Mouse (Mus musculus): Measurements from ENCODE around the gene Taf11. TPM values are rescaled to one million over a fixed set of nuclear protein-coding genes. Genes with fewer than 3 reads are reported as not detected.

The Taf11 gene
- total RNA-seq (2014; rRNA removed) (22.9 and 23.9 TPM in 2 replicates), polyA plus RNA-seq (2015; fragmentation: Nextera tagmentation; extraction: Ambion mirVana) (53.1 and 60.6 TPM in 2 replicates)

DNA sequence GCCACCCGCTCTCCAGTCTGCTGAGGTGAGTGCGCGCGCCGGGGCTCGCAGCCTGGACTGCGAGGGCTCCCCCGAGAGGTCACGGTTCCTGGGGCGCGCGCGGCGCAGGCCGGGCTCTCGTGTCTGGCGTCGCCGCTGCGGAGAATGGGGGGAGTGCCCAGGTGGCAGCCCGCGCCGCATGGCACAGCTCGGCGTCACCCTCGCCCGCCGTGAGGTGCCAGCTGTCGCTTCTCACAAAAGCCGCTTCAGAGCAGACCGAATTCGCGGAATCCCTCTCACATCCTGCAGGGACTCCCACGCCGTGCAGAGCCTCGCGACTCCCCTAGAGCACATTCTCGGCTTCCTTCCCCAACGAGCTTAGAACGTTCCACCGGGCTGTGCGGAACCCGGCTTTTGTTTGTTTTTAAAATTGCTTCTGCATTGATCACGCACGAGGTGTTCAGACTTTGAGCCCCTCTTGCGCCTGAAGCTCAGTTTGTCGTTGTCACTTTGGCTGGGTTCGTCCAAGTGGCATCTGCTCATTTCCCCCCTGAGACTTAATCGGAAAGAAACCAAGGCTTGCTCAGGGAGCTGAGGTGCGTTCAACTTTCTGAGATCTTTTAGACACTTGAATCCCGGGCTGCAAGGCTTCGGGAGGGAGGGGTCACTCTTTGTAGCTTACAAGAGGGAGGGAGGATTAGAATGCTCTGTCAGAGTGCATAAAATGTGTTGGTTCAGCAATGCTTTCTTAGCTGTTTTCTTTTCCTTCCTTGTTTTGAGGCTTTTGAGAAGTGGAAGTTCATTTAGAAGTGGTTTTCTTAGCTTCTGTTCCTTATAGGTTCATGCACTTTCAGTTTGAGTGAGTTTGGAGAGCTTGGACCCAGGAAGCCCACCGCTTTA lies at the start of gene Taf11:
Gene Taf11 (minus strand): TSS at position 223 of the 879 bp plus-strand sequence.
- Histone ChIP-seq H3K4me2 (ENCODE audit: low read depth) (peak within 1 kb of the TSS; percentile 79), H3K4me3 (ENCODE audit: low read depth, low read length) (peak within 1 kb of the TSS; percentile 96), H3K9ac (peak within 1 kb of the TSS; percentile 77), H3K27ac (ENCODE audit: low read depth, low read length) (peak within 1 kb of the TSS; percentile 93), H3K36me3 (ENCODE audit: insufficient read depth) (peaks cover 11% of the 10 kb centered on the region), H3K4me1 (ENCODE audit: insufficient read depth) (peaks cover 18% of the 10 kb centered on the region; the same call in 1 of the 2 replicates), H3K27me3 (ENCODE audit: insufficient read depth, low read length) (no peaks in the 10 kb centered on the region), H3K9me3 (ENCODE audit: low read length) (no peaks in the 10 kb centered on the region)
- peak; percentile 68 for ATAC-seq
- peak; percentile 74 for DNase-seq
- 2% methylated on average over 53 of the region's 53 CpGs for WGBS
- TF ChIP-seq CTCF (IDR thresholded peaks at IDR 0.05; ENCODE audit: low read depth), result peak; percentile 23; the same call in 1 of the 2 replicates

- TF ChIP-seq CTCF (IDR thresholded peaks at IDR 0.05; ENCODE audit: low read depth), result no peak
- no peaks in the 10 kb centered on the region for H3K4me1 ChIP-seq (ENCODE audit: insufficient read depth)
- no peak for DNase-seq
- H3K9me3 ChIP-seq (ENCODE audit: low read length), result no peaks in the 10 kb centered on the region
- WGBS, result 93% methylated on average over 9 of the region's 9 CpGs
- H3K4me3 ChIP-seq (ENCODE audit: low read depth, low read length), result no peak overlapping the region
- no peak for ATAC-seq
- H3K27me3 ChIP-seq (ENCODE audit: insufficient read depth, low read length), result no peaks in the 10 kb centered on the region
- H3K9ac ChIP-seq, result no peak overlapping the region
- H3K27ac ChIP-seq (ENCODE audit: low read depth, low read length), result no peak overlapping the region
- H3K4me2 ChIP-seq (ENCODE audit: low read depth), result no peak overlapping the region
- no peaks in the 10 kb centered on the region for H3K36me3 ChIP-seq (ENCODE audit: insufficient read depth)
Measured at GRCm38 (mm10) chr17:27957649-27958048, 48.0 kb upstream of the Taf11 start.

GRCm38 (mm10) chr17:27954629-27955402 lies 45.2 kb upstream of the Taf11 start:
- no peak for ATAC-seq

GRCm38 (mm10) chr17:27953136-27953535 lies 43.5 kb upstream of the Taf11 start:
- ATAC-seq (no peak), DNase-seq (no peak)
- no peaks in the 10 kb centered on the region for H3K36me3 ChIP-seq (ENCODE audit: insufficient read depth)
- H3K9me3 ChIP-seq (ENCODE audit: low read length), result no peaks in the 10 kb centered on the region
- H3K27ac ChIP-seq (ENCODE audit: low read depth, low read length), result no peak overlapping the region
- H3K4me1 ChIP-seq (ENCODE audit: insufficient read depth), result no peaks in the 10 kb centered on the region
- no peak overlapping the region for H3K4me2 ChIP-seq (ENCODE audit: low read depth)
- no peaks in the 10 kb centered on the region for H3K27me3 ChIP-seq (ENCODE audit: insufficient read depth, low read length)
- 78% methylated on average over 6 of the region's 6 CpGs for WGBS
- TF ChIP-seq CTCF (IDR thresholded peaks at IDR 0.05; ENCODE audit: low read depth), result no peak
- H3K4me3 ChIP-seq (ENCODE audit: low read depth, low read length), result no peak overlapping the region
- no peak overlapping the region for H3K9ac ChIP-seq

More at GRCm38 (mm10) chr17:27954629-27955402, 45.2 kb upstream of the Taf11 start:
- Histone ChIP-seq H3K9ac (no peak overlapping the region), H3K4me3 (ENCODE audit: low read depth, low read length) (no peak overlapping the region), H3K9me3 (ENCODE audit: low read length) (no peaks in the 10 kb centered on the region), H3K27me3 (ENCODE audit: insufficient read depth, low read length) (no peaks in the 10 kb centered on the region), H3K4me1 (ENCODE audit: insufficient read depth) (no peaks in the 10 kb centered on the region), H3K4me2 (ENCODE audit: low read depth) (no peak overlapping the region), H3K36me3 (ENCODE audit: insufficient read depth) (no peaks in the 10 kb centered on the region), H3K27ac (ENCODE audit: low read depth, low read length) (no peak overlapping the region)
- WGBS, result 78% methylated on average over 14 of the region's 14 CpGs
- TF ChIP-seq CTCF (IDR thresholded peaks at IDR 0.05; ENCODE audit: low read depth), result no peak
- no peak for DNase-seq

GRCm38 (mm10) chr17:27947155-27947554 lies 37.5 kb upstream of the Taf11 start:
- Histone ChIP-seq H3K4me3 (ENCODE audit: low read depth, low read length) (no peak overlapping the region), H3K9me3 (ENCODE audit: low read length) (no peaks in the 10 kb centered on the region), H3K27ac (ENCODE audit: low read depth, low read length) (0 out of 2 replicates have a peak overlapping the region, but pooled peaks have one; percentile 15), H3K27me3 (ENCODE audit: insufficient read depth, low read length) (no peaks in the 10 kb centered on the region), H3K4me2 (ENCODE audit: low read depth) (no peak overlapping the region), H3K4me1 (ENCODE audit: insufficient read depth) (0 out of 2 replicates have a peak, but pooled peaks cover 5% of the 10 kb centered on the region), H3K9ac (no peak overlapping the region), H3K36me3 (ENCODE audit: insufficient read depth) (no peaks in the 10 kb centered on the region)
- 65% methylated on average over 2 of the region's 2 CpGs for WGBS
- TF ChIP-seq CTCF (IDR thresholded peaks at IDR 0.05; ENCODE audit: low read depth), result no peak
- DNase-seq, result no peak
- ATAC-seq, result no peak

DNA sequence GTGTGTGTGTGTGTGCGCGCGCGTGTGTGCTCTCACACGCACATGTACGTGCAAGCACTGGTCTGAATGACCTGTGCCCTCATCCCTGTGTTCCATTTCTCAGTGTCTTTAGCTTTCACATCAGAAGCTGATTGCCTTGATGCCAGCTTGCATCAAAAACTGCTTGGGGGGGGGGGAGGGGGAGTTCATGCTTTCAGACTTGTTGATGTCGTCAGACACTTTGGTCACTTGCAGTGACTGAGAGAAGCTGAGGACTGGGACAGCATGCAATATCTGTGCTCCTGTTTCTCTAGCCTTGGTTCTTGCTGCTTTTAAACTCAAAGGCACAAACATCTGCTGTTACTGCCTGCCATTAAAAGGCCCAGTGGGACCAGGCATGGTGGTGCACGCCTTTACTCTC lies 36.7 kb upstream of the Taf11 start:
- Histone ChIP-seq H3K4me2 (ENCODE audit: low read depth) (no peak overlapping the region), H3K4me3 (ENCODE audit: low read depth, low read length) (no peak overlapping the region), H3K4me1 (ENCODE audit: insufficient read depth) (0 out of 2 replicates have a peak, but pooled peaks cover 5% of the 10 kb centered on the region), H3K27ac (ENCODE audit: low read depth, low read length) (peak overlapping the region; percentile 24; the same call in 1 of the 2 replicates), H3K9me3 (ENCODE audit: low read length) (no peaks in the 10 kb centered on the region), H3K9ac (no peak overlapping the region), H3K36me3 (ENCODE audit: insufficient read depth) (no peaks in the 10 kb centered on the region), H3K27me3 (ENCODE audit: insufficient read depth, low read length) (no peaks in the 10 kb centered on the region)
- 84% methylated on average over 8 of the region's 8 CpGs for WGBS
- no peak for ATAC-seq
- no peak for TF ChIP-seq CTCF (IDR thresholded peaks at IDR 0.05; ENCODE audit: low read depth)
- DNase-seq, result no peak
